ENCODE assay signal across 22 mouse cellular contexts in genomic region chrX:53728967-53729366, GRCm38 (mm10). TPM values are rescaled to one million over a fixed set of nuclear protein-coding genes. Genes with fewer than 3 reads are reported as not detected.
"Had no signal": no experiment of that assay in that cellular context is flagged by ENCODE, and none has a peak within 500 bp of the region (broad histone marks: within the 10 kb centered on the region; RNA-seq: fewer than 3 reads in every experiment).

No protein-coding gene starts in this region.

- DNase-seq: kidney, adult 11 months; kidney, adult 8-10 months; kidney, postnatal 14 days; kidney, postnatal 4 days; left cerebral cortex, postnatal 4 days; liver; lung, adult 18-20 months; lung, postnatal 4 days; retina, postnatal 1 day; right cerebral cortex, postnatal 25 days; spleen, adult 18-20 months; thymus, adult 18-20 months; thymus, postnatal 4 days had no signal

- ATAC-seq: liver, embryonic 12.5 days; midbrain, embryonic 13.5 days; midbrain, embryonic 16.5 days had no signal

RNA-seq across cellular contexts. Expression of gene 4930502E18Rik, which starts 4.3 kb away (rescaled TPM):
- total RNA-seq: monocyte, adult 5-6 weeks; neutrophil, adult 5-6 weeks had no signal

RNA-seq across cellular contexts. Expression of gene 1700013H16Rik, which starts 28.7 kb away (rescaled TPM):
- total RNA-seq: layer of hippocampus, adult 18-20 months; layer of hippocampus, postnatal 14 days; left cerebral cortex, adult 8-10 months; left cerebral cortex, postnatal 14 days; left cerebral cortex, postnatal 4 days; monocyte, adult 5-6 weeks; neutrophil, adult 5-6 weeks had no signal

RNA-seq across cellular contexts. Expression of gene Zfp36l3, which starts 47.2 kb away (rescaled TPM):
- total RNA-seq: layer of hippocampus, adult 18-20 months; layer of hippocampus, postnatal 14 days; left cerebral cortex, postnatal 14 days; left cerebral cortex, postnatal 4 days; monocyte, adult 5-6 weeks; neutrophil, adult 5-6 weeks had no signal
